In genomic region chr13:114896751-114897386, GRCm38 (mm10) we compare ENCODE assay signal across 8 mouse cellular contexts. TPM values are rescaled to one million over a fixed set of nuclear protein-coding genes. Genes with fewer than 3 reads are reported as not detected.
DNase-seq lines count a peak whose midpoint lies in the region; ATAC-seq and TF ChIP-seq lines count a peak whose summit lies in the region.

No protein-coding gene starts in this region.

- H3K4me3 ChIP-seq in heart, embryonic 16.5 days (ENCODE audit: low read length): no peak overlapping the region
- no peak overlapping the region for H3K4me3 ChIP-seq in limb, embryonic 14.5 days (replicated peaks; ENCODE audit: low read length)
- H3K4me3 ChIP-seq in testis, adult 2 months (ENCODE audit: control insufficient read depth, low read depth, low read length): peak overlapping the region; percentile 45

- WGBS in heart, embryonic 16.5 days: 41% methylated on average over 10 of the region's 10 CpGs
- 70% methylated on average over 10 of the region's 10 CpGs for WGBS in limb, embryonic 14.5 days

- peak; percentile 80 for ATAC-seq in heart, embryonic 16.5 days (replicated peaks; ENCODE audit: extremely low read depth, insufficient read depth, low FRiP score)
- ATAC-seq in limb, embryonic 14.5 days (ENCODE audit: low FRiP score, low read depth): no peak; the same call in 1 of the 2 replicates

- H3K9ac ChIP-seq in heart, embryonic 16.5 days (ENCODE audit: low read length): no peak overlapping the region
- no peak overlapping the region for H3K9ac ChIP-seq in limb, embryonic 14.5 days (ENCODE audit: low read depth, low read length, severe bottlenecking)

- H3K27me3 ChIP-seq in heart, embryonic 16.5 days (ENCODE audit: control insufficient read depth, insufficient read depth, low read length): no peaks in the 10 kb centered on the region
- H3K27me3 ChIP-seq in limb, embryonic 14.5 days (ENCODE audit: control insufficient read depth, insufficient read depth, low read length): no peaks in the 10 kb centered on the region
- H3K27me3 ChIP-seq in testis, adult 2 months (ENCODE audit: control insufficient read depth, insufficient read depth, low read length): no peaks in the 10 kb centered on the region

- peaks cover 14% of the 10 kb centered on the region for H3K4me1 ChIP-seq in heart, embryonic 16.5 days (ENCODE audit: control insufficient read depth, insufficient read depth, low read length)
- no peaks in the 10 kb centered on the region for H3K4me1 ChIP-seq in limb, embryonic 14.5 days (ENCODE audit: control insufficient read depth, insufficient read depth, low read length)
- H3K4me1 ChIP-seq in testis, adult 2 months (ENCODE audit: control insufficient read depth, insufficient read depth, low read length): peaks cover 4% of the 10 kb centered on the region

- no peaks in the 10 kb centered on the region for H3K36me3 ChIP-seq in heart, embryonic 16.5 days (ENCODE audit: control insufficient read depth, insufficient read depth)
- H3K36me3 ChIP-seq in limb, embryonic 14.5 days (ENCODE audit: control insufficient read depth, insufficient read depth, low read length): no peaks in the 10 kb centered on the region
- no peaks in the 10 kb centered on the region for H3K36me3 ChIP-seq in testis, adult 2 months (ENCODE audit: control insufficient read depth, insufficient read depth, low read length)

- TF ChIP-seq POLR2A in limb, embryonic 14.5 days (IDR thresholded peaks at IDR 0.05; ENCODE audit: borderline replicate concordance, extremely low read depth, insufficient read depth, insufficient read length): no peak
- no peak for TF ChIP-seq POLR2A in testis, adult 2 months (IDR thresholded peaks at IDR 0.05; ENCODE audit: control insufficient read depth, low read depth, low read length)

- no peaks in the 10 kb centered on the region for H3K9me3 ChIP-seq in heart, embryonic 16.5 days (replicated peaks; ENCODE audit: control insufficient read depth, low read length)
- no peaks in the 10 kb centered on the region for H3K9me3 ChIP-seq in limb, embryonic 14.5 days (ENCODE audit: control insufficient read depth, low read length)

- DNase-seq in urinary bladder, postnatal 25 days (ENCODE audit: low spot score): peak; percentile 22
- DNase-seq in urinary bladder, adult 2 months (ENCODE audit: low spot score): no peak
- peak; percentile 9 for DNase-seq in limb, embryonic 14.5 days (ENCODE audit: low spot score)
- no peak for DNase-seq in right cerebral cortex, postnatal 14 days
- DNase-seq in right cerebral cortex, postnatal 4 days: no peak
- DNase-seq in left cerebral cortex, adult 18-20 months (ENCODE audit: low spot score in 2 of 2): no peak

- TF ChIP-seq CTCF in testis, adult 2 months (IDR thresholded peaks at IDR 0.05; ENCODE audit: control insufficient read depth, insufficient read depth, insufficient replicate concordance, low read depth, low read length): no peak

- H3K4me2 ChIP-seq in heart, embryonic 16.5 days (ENCODE audit: low read depth, low read length): no peak overlapping the region
- no peak overlapping the region for H3K4me2 ChIP-seq in limb, embryonic 14.5 days (replicated peaks; ENCODE audit: low read depth, low read length, severe bottlenecking)

- H3K27ac ChIP-seq in heart, embryonic 16.5 days (ENCODE audit: low read length): peak overlapping the region; percentile 74
- H3K27ac ChIP-seq in limb, embryonic 14.5 days (replicated peaks; ENCODE audit: low read depth, low read length): no peak overlapping the region
- H3K27ac ChIP-seq in testis, adult 2 months (ENCODE audit: control insufficient read depth, insufficient read depth, low read depth, low read length): no peak overlapping the region; the same call in 1 of the 2 replicates

RNA-seq across cellular contexts. Expression of gene Itga2, which starts 35.0 kb away (rescaled TPM):
- 4.7 and 5.4 TPM in 2 replicates for polyA plus RNA-seq in urinary bladder, adult 2 months (2012; rRNA removed)
- 1.9 and 3.8 TPM in 2 replicates for polyA plus RNA-seq in heart, embryonic 16.5 days (2015; fragmentation: Nextera tagmentation; extraction: Ambion mirVana)
- 3.3 and 3.8 TPM in 2 replicates for polyA plus RNA-seq in limb, embryonic 14.5 days (2012; rRNA removed)
- 3.6 and 3.9 TPM in 2 replicates for polyA plus RNA-seq in limb, embryonic 14.5 days (2014; fragmentation: Nextera tagmentation; extraction: Ambion mirVana)
- 0.47 and 0.55 TPM in 2 replicates for polyA plus RNA-seq in testis, adult 2 months (2012; rRNA removed)
- under 1 TPM in 1 of 2 experiments, not detected in 1; 0.07 TPM for total RNA-seq in left cerebral cortex, adult 18-20 months (2021)

Comparison
In these comparisons a context has a peak if more than half of its experiments do, and no peak if none do; other contexts are left out.
1. DNase-seq: peak in urinary bladder, postnatal 25 days (single experiment) and limb, embryonic 14.5 days (single experiment); none in urinary bladder, adult 2 months (single experiment), right cerebral cortex, postnatal 14 days (single experiment), right cerebral cortex, postnatal 4 days (single experiment) and left cerebral cortex, adult 18-20 months (0 of 2).